Mouse (Mus musculus) liver, postnatal 0 days (tissue): ENCODE data around the gene Gm49380.

Experiments used
- CTCF ChIP-seq: sonication (generic); IDR thresholded peaks from 2 replicates; pipeline ENCODE4 v1.5.1; 2016; ENCODE audit warnings: antibody characterized with exemption, low read depth
- EP300 ChIP-seq: IDR thresholded peaks from 2 replicates; pipeline ENCODE4 v1.6.1; 2016; ENCODE audit warnings: antibody characterized with exemption, low read depth, mild to moderate bottlenecking

DNA sequence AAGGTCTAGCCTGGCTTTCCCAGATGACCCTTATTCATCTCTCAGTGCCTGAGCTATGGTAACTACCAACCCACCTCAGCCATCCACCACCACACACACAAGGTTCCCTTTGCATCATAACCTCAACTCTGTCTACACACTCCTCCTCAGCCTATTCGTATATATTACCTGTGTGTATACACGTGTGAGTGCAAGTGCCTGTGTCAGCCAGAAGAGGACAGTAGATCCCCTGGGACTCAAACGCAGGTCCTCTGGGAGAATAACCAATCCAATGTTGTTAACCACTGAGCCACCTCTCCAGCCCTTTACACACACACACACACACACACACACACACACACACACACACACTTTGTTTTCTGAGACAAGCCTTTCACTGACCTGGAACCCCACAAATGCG, 82.7 kb downstream of the Gm49380 start:
- TF ChIP-seq EP300 (no peak), CTCF (no peak)
